Mouse (Mus musculus) urinary bladder, postnatal 10 days (tissue): ENCODE results near the gene Cyp4a14.
"Not testable (repeated sequence)": the region's sequence is repeated elsewhere in the genome, so short reads cannot be mapped to it uniquely, and the experiment has no call there.

Experiments used
- DNase-seq: peaks from one replicate; pipeline ENCODE4 v3.0.0; 2022; ENCODE audit warnings: low spot score

Cyp4a14 gene

DNA sequence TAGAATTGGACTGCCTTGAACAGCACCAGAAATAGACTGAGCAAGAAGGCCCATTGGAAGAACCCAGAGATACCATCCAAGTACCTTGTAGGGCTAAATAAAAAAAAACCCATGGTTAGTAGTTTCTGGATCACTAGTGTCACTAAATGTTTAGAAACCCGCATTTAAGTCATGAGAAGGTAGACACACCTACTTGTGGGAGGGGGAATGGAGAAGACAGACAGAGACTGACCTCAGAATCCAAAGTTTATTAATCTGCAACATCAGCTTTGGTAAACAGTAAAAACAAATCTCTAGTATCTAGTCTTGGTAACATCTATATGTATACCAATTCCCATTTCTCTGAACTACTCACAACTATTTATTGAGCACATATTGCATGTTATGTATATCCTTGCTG, at the start of gene Cyp4a14:
Cyp4a14 (minus strand) TSS at position 142 of the 400 bp plus-strand sequence.
- DNase-seq: no peak

DNA sequence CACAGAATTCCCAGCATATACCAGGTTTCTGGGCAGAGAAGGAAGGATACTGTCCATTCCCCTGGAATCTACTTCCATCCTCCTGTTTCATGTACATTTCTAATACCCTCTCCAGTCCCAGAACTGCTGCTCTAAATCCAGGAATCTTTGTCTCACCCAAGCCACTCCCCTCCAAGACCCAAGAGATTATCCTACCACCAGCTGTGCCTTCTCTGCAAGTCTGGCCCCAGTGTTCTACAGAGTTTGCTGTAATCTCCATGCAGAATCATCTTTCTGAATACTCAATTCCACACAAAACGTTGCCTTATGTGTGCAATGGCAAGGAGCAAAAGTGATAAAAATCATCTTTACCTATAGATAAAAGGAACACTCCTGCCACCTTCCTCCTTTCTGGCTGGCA, 49.2 kb upstream of the Cyp4a14 start:
- DNase-seq: no peak

DNA sequence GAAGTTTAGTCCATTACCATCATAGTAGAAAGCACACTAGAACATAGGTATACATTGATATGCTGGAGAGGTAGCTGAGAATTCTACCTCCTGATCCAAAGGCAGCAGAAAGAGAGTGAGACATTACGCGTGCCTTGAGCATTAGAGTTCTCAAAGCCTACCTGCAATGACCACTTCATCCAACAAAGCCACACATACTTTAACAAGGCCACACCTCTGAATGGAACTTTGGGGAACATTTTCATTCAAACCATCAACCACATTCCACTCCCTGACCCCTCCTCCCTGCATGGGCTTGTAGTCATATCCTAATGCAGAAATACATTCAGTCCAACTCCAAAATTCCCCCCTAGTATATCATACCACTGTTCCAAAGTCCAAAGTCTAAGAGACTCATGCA, 25.8 kb upstream of the Cyp4a14 start:
- no peak for DNase-seq

GRCm38 (mm10) chr4:115519444-115519843, 23.5 kb upstream of the Cyp4a14 start:
- no peak for DNase-seq

- DNase-seq: not testable (repeated sequence)
These were observed 22.1 kb upstream of the Cyp4a14 start, which contains the start of gene Cyp4a10 for GRCm38 (mm10) chr4:115518000-115518399. Gene Cyp4a10, plus strand, starts transcription at chr4:115518264.

DNA sequence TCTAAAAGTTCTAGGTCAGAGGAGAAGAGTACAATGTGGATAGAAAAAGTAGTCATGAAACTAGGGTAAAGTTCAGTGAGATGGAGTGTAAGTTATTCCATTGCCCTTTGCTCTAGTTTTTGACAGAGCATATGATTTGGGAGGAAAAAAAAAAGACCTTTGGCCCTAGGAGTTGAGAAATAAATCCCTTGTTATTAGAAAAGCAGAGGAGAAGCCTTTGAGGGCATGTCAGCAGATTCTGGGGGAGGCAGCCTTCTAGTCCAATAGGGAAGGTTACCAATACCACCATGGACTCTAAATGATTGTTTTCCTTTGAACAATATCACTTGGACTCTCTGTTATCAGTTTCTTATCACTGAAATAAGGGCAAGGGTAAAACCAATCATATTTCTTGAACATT, 18.0 kb upstream of the Cyp4a14 start:
- not testable (repeated sequence) for DNase-seq

- DNase-seq: no peak
These were observed 1.5 kb upstream of the Cyp4a14 start for GRCm38 (mm10) chr4:115497466-115497865.

DNA sequence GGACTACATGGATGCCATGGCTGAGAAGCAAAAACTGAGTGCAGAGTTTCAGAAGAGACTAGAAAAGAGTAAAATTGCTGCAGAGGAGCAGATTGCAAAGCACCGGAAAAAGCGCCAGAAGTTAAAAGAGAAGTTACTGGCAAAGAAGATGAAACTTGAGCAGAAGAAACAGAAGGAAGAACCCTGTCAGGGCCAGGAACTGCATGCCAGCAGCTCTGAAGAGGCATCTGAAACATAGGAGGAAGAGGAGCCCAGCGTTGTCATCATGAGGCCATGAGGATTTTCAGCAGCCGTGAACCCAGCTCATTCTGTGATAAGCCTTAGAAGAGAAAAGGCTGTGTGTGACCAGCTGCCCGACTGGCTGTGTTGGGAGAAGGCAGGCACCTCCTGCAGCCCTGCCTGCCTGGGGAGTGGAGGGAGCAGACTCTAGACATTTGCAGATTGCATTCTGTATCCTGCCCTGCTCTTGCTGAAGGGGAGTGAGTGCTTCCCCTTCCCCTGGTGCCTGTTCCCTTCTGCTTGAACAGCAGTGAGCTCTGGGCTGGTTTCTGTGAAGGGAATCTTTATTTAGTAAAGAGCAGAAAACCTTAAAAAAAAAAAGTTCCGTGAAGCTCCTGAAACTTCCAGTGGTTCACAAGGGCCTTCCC, 14.8 kb downstream of the Cyp4a14 start:
- no peak for DNase-seq

DNA sequence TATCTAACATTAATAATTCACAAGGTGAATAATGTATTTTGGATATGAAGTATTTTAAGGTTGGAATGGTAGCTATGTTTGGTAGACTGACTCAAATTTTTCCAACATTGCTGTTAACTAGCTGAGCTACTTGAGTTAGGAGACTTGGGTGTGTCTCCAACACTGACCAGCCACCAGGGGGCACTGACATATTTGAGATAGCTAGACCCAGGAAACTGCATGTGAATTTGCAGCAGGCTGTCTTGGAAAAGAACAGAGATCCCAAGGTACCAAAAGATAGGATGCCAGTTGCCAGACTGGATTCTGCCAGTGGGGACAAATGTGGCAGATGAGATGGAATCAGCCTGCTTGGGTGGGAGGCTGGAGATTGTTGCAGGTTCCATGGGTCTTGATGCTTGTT, 19.9 kb downstream of the Cyp4a14 start:
- not testable (repeated sequence) for DNase-seq

GRCm38 (mm10) chr4:115473585-115473984, 22.4 kb downstream of the Cyp4a14 start:
- not testable (repeated sequence) for DNase-seq

GRCm38 (mm10) chr4:115452304-115452703, 43.6 kb downstream of the Cyp4a14 start, which contains the start of gene Cyp4a30b:
Gene Cyp4a30b, plus strand, starts transcription at chr4:115452604.
- DNase-seq: no peak

DNA sequence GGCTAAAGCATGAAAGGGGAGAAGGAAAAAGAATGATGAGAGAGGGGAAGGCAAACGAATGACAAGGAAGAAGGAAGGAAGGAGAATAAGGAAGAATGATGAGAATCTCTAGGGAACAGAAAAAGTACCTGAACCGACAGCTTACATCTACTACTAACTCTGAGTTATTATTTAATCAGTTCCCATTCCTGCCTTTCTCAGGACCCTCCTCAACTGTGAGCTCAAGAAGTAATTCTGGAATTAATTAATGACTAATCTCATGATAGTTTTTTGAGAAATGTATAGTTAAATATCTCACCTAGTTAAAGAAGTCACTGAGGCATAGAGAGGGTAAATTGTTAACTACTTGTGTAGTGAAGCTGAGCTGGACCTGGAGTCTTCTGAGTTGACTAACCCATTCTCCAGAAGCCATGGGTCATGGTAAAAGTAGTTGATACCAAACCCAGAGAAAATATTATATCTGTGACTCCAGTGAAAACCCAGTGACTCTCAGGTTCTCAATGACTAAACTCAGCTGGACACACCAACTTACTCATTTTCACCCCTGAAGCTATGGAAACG, 45.3 kb downstream of the Cyp4a14 start:
- DNase-seq: no peak
